Mouse (Mus musculus): Measurements from ENCODE around the gene Mreg. TPM values are rescaled to one million over a fixed set of nuclear protein-coding genes. Genes with fewer than 3 reads are reported as not detected.
A peak's percentile ranks its signal among the peaks of the same experiment; 100 is the strongest.

Mreg gene
- polyA plus RNA-seq, 1 experiment from 2014 or later = 12.4 TPM

- Histone ChIP-seq H3K4me1 (ENCODE audit: control insufficient read depth, insufficient read depth, low read length) (no peaks in the 10 kb centered on the region), H3K36me3 (ENCODE audit: control insufficient read depth, insufficient read depth, low read length) (no peaks in the 10 kb centered on the region), H3K4me2 (ENCODE audit: low read depth, low read length) (no peak overlapping the region), H3K9me3 (replicated peaks; ENCODE audit: control insufficient read depth, low read length) (no peaks in the 10 kb centered on the region), H3K27me3 (ENCODE audit: control insufficient read depth, insufficient read depth, low read length) (no peaks in the 10 kb centered on the region), H3K27ac (ENCODE audit: low read length) (no peak overlapping the region), H3K9ac (ENCODE audit: low read length) (no peak overlapping the region), H3K4me3 (replicated peaks; ENCODE audit: low read length) (no peak overlapping the region)
- ATAC-seq (ENCODE audit: insufficient read depth, low FRiP score) = no peak
- WGBS = 96% methylated on average over 5 of the region's 5 CpGs
These were observed 45.7 kb downstream of the Mreg start for GRCm38 (mm10) chr1:72166468-72166814.

DNA sequence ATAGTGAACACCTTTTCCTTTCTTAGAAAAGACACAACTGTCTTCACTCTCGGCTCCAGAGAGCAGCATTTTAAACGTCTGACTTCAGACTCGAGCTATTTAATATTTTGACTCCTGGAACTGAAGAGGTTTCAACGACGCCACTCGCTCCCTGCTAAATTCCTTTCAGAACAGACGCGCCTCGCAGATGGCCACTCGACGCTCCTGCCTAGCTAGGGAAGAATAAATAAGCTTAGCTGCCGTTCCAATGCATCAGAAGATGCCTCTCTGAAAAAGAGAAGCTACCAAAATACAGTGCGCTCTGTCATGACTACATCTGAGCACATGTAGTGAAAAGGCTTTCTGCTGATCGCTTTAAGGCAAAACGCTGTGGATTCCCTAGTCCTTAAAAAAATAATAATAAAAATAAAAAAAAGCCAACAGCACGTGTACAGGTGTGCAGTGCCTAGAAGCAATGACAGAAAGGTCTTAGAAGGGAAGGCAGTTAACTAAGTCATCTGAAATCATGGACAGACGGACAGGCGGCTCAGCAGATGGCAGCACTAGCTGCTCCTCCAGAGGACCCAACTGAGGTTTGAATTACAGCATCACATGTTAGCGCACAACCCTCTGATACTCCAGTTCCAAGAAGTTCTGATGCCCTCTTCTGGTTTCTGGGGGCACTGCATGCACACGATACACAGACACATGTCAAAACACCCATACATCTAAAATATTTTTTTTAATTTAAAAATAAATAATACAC, 46.2 kb downstream of the Mreg start:
- no peak overlapping the region for H3K27ac ChIP-seq (ENCODE audit: low read length)
- H3K4me1 ChIP-seq (ENCODE audit: control insufficient read depth, insufficient read depth, low read length) = no peaks in the 10 kb centered on the region
- no peaks in the 10 kb centered on the region for H3K9me3 ChIP-seq (replicated peaks; ENCODE audit: control insufficient read depth, low read length)
- H3K36me3 ChIP-seq (ENCODE audit: control insufficient read depth, insufficient read depth, low read length) = no peaks in the 10 kb centered on the region
- no peak overlapping the region for H3K4me2 ChIP-seq (ENCODE audit: low read depth, low read length)
- no peak for ATAC-seq (ENCODE audit: insufficient read depth, low FRiP score)
- no peaks in the 10 kb centered on the region for H3K27me3 ChIP-seq (ENCODE audit: control insufficient read depth, insufficient read depth, low read length)
- H3K9ac ChIP-seq (ENCODE audit: low read length) = no peak overlapping the region
- 69% methylated on average over 20 of the region's 20 CpGs for WGBS
- H3K4me3 ChIP-seq (replicated peaks; ENCODE audit: low read length) = no peak overlapping the region

- 85% methylated on average over 7 of the region's 7 CpGs for WGBS
- no peaks in the 10 kb centered on the region for H3K9me3 ChIP-seq (replicated peaks; ENCODE audit: control insufficient read depth, low read length)
- H3K4me2 ChIP-seq (ENCODE audit: low read depth, low read length) = no peak overlapping the region
- H3K36me3 ChIP-seq (ENCODE audit: control insufficient read depth, insufficient read depth, low read length) = no peaks in the 10 kb centered on the region
- no peak overlapping the region for H3K27ac ChIP-seq (ENCODE audit: low read length)
- no peaks in the 10 kb centered on the region for H3K4me1 ChIP-seq (ENCODE audit: control insufficient read depth, insufficient read depth, low read length)
- no peak overlapping the region for H3K4me3 ChIP-seq (replicated peaks; ENCODE audit: low read length)
- no peaks in the 10 kb centered on the region for H3K27me3 ChIP-seq (ENCODE audit: control insufficient read depth, insufficient read depth, low read length)
- H3K9ac ChIP-seq (ENCODE audit: low read length) = no peak overlapping the region
- ATAC-seq (ENCODE audit: insufficient read depth, low FRiP score) = no peak
These were observed 51.8 kb downstream of the Mreg start for GRCm38 (mm10) chr1:72160321-72160720.

DNA sequence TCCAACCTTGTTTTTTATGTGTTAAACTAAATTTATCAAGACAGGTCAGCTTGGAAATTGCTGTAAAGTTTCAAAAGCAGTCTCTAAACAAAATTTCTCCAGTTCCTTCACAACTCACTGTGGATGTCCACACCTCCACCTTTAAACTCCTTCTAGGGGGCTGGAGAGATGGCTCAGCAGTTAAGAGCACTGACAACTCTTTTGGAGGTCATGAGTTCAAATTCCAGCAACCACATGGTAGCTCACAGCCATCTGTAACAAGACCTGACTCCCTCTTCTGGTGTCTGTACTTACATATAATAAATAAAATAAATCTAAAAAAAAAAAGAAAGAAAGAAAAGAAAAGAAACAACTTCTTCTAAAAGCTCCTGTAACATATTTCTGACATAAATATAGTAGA, 67.1 kb downstream of the Mreg start:
- no peak for ATAC-seq (ENCODE audit: insufficient read depth, low FRiP score)
- Histone ChIP-seq H3K36me3 (ENCODE audit: control insufficient read depth, insufficient read depth, low read length) (no peaks in the 10 kb centered on the region), H3K4me2 (ENCODE audit: low read depth, low read length) (no peak overlapping the region), H3K9ac (ENCODE audit: low read length) (no peak overlapping the region), H3K27me3 (ENCODE audit: control insufficient read depth, insufficient read depth, low read length) (no peaks in the 10 kb centered on the region), H3K9me3 (replicated peaks; ENCODE audit: control insufficient read depth, low read length) (no peaks in the 10 kb centered on the region), H3K4me1 (ENCODE audit: control insufficient read depth, insufficient read depth, low read length) (no peaks in the 10 kb centered on the region), H3K4me3 (replicated peaks; ENCODE audit: low read length) (no peak overlapping the region), H3K27ac (ENCODE audit: low read length) (no peak overlapping the region)

- no peaks in the 10 kb centered on the region for H3K27me3 ChIP-seq (ENCODE audit: control insufficient read depth, insufficient read depth, low read length)
- H3K36me3 ChIP-seq (ENCODE audit: control insufficient read depth, insufficient read depth, low read length) = no peaks in the 10 kb centered on the region
- no peak for ATAC-seq (ENCODE audit: insufficient read depth, low FRiP score)
- no peak overlapping the region for H3K27ac ChIP-seq (ENCODE audit: low read length)
- H3K4me1 ChIP-seq (ENCODE audit: control insufficient read depth, insufficient read depth, low read length) = no peaks in the 10 kb centered on the region
- no peak overlapping the region for H3K4me2 ChIP-seq (ENCODE audit: low read depth, low read length)
- no peaks in the 10 kb centered on the region for H3K9me3 ChIP-seq (replicated peaks; ENCODE audit: control insufficient read depth, low read length)
- H3K9ac ChIP-seq (ENCODE audit: low read length) = no peak overlapping the region
- 81% methylated on average over 4 of the region's 4 CpGs for WGBS
- no peak overlapping the region for H3K4me3 ChIP-seq (replicated peaks; ENCODE audit: low read length)
These were observed 67.7 kb downstream of the Mreg start for GRCm38 (mm10) chr1:72144426-72144825.

DNA sequence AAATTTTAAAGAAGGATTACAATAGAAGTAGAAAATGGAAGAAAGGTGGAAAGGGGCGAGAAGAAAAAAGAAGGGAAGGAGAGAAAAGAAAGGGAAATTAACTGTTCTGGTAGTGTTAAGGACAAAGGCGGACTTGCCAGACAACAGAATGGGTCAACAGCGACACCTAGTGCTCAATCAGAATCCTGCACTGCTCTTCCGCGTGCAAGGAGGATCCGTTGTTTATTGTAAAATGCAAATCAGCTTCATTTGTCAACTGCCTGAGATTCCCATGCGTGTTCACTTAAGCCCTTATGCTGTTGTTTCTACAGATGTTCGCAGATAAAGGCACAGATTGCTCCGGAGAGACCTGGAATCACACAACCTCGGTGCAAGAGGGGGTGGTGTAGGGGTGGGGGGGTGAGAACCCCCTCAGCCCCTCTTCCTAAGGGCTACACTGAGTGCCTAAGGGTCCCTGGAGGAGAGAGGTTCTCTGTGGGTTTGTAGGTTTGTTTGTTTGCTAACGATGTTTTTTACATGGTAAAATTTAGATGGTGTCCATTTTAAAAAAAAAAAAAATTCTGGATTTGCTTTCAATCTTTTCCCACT, 70.1 kb downstream of the Mreg start:
- Histone ChIP-seq H3K27me3 (ENCODE audit: control insufficient read depth, insufficient read depth, low read length) (no peaks in the 10 kb centered on the region), H3K9me3 (replicated peaks; ENCODE audit: control insufficient read depth, low read length) (no peaks in the 10 kb centered on the region), H3K9ac (ENCODE audit: low read length) (peak overlapping the region; percentile 54; the same call in 1 of the 2 replicates), H3K4me3 (replicated peaks; ENCODE audit: low read length) (peak overlapping the region; percentile 25), H3K27ac (ENCODE audit: low read length) (no peak overlapping the region), H3K4me2 (ENCODE audit: low read depth, low read length) (peak overlapping the region; percentile 49), H3K4me1 (ENCODE audit: control insufficient read depth, insufficient read depth, low read length) (no peaks in the 10 kb centered on the region), H3K36me3 (ENCODE audit: control insufficient read depth, insufficient read depth, low read length) (no peaks in the 10 kb centered on the region)
- ATAC-seq (ENCODE audit: insufficient read depth, low FRiP score) = no peak
- WGBS = 3% methylated on average over 11 of the region's 11 CpGs

- H3K4me2 ChIP-seq (ENCODE audit: low read depth, low read length) = no peak overlapping the region
- no peaks in the 10 kb centered on the region for H3K27me3 ChIP-seq (ENCODE audit: control insufficient read depth, insufficient read depth, low read length)
- no peaks in the 10 kb centered on the region for H3K4me1 ChIP-seq (ENCODE audit: control insufficient read depth, insufficient read depth, low read length)
- no peaks in the 10 kb centered on the region for H3K36me3 ChIP-seq (ENCODE audit: control insufficient read depth, insufficient read depth, low read length)
- 88% methylated on average over 10 of the region's 10 CpGs for WGBS
- H3K9me3 ChIP-seq (replicated peaks; ENCODE audit: control insufficient read depth, low read length) = peaks cover 7% of the 10 kb centered on the region; the same call in 1 of the 2 replicates
- no peak for ATAC-seq (ENCODE audit: insufficient read depth, low FRiP score)
- no peak overlapping the region for H3K27ac ChIP-seq (ENCODE audit: low read length)
- H3K9ac ChIP-seq (ENCODE audit: low read length) = no peak overlapping the region
- no peak overlapping the region for H3K4me3 ChIP-seq (replicated peaks; ENCODE audit: low read length)
These were observed 76.0 kb downstream of the Mreg start for GRCm38 (mm10) chr1:72136101-72136500.

DNA sequence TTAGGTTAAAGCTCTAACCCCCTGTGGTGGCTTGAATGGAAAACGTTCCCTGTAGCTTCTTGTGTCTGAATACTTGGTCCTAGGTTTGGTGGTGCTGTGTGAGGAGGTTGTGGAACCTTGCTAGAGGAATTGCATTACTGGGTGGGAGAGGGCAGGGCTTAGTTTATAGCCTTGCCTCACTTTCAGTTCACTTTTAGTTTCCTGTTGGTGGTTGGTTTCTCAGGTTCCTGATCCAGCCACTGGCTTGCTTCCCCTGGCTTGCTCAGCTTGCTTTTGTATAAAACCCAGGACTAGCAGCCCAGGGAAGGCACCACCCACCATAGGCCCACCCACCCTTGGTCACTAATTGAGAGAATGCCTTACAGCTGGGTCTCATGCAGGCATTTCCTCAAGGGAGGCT, 77.6 kb downstream of the Mreg start:
- Histone ChIP-seq H3K9ac (ENCODE audit: low read length) (no peak overlapping the region), H3K36me3 (ENCODE audit: control insufficient read depth, insufficient read depth, low read length) (no peaks in the 10 kb centered on the region), H3K9me3 (replicated peaks; ENCODE audit: control insufficient read depth, low read length) (peaks cover 7% of the 10 kb centered on the region; the same call in 1 of the 2 replicates), H3K27me3 (ENCODE audit: control insufficient read depth, insufficient read depth, low read length) (no peaks in the 10 kb centered on the region), H3K27ac (ENCODE audit: low read length) (no peak overlapping the region), H3K4me1 (ENCODE audit: control insufficient read depth, insufficient read depth, low read length) (no peaks in the 10 kb centered on the region), H3K4me2 (ENCODE audit: low read depth, low read length) (no peak overlapping the region), H3K4me3 (replicated peaks; ENCODE audit: low read length) (no peak overlapping the region)
- 70% methylated on average over 1 of the region's 1 CpGs for WGBS
- ATAC-seq (ENCODE audit: insufficient read depth, low FRiP score) = no peak

DNA sequence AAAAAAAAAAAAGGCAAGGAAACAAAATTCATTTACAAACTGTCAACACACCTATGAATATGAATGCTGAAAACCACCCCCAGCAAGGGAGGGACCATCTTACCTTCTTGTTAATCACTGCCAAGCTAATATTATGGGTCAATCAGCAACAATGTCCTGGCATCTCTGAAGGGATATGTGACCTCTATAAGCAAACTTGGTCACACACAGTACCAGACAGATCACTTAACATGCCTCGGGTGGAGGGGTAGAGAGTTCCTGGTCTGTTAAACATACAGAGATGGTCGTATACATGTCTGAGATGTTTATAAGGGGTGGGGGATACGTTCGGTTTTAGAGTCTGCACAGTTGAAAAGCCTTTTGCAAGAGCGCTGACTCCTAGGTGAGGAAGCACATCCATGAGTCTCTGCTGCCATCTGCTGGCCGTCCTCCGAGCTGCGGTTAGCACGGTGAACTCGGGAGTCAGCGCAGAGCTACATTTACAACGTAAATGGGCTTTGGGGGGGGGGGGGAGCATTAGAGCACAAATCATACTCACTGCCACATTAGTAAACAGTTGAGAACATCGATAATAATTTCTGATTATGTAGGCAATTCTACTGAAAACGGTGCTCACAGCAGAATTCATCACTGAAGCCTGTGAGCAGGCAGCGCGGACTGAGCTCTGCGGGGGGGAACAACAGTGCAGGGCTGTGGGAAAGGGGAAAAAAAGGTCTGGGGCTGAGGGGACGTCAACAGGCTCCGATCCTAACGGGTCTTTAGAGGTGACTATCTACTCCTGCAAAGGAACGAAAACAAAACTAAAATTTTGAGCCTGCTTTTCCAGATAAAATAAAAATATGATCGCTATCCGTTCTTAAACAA, 88.4 kb downstream of the Mreg start:
- H3K27me3 ChIP-seq (ENCODE audit: control insufficient read depth, insufficient read depth, low read length) = no peaks in the 10 kb centered on the region
- H3K4me3 ChIP-seq (replicated peaks; ENCODE audit: low read length) = no peak overlapping the region
- no peak overlapping the region for H3K9ac ChIP-seq (ENCODE audit: low read length)
- H3K36me3 ChIP-seq (ENCODE audit: control insufficient read depth, insufficient read depth, low read length) = no peaks in the 10 kb centered on the region
- 25% methylated on average over 23 of the region's 23 CpGs for WGBS
- no peaks in the 10 kb centered on the region for H3K9me3 ChIP-seq (replicated peaks; ENCODE audit: control insufficient read depth, low read length)
- peak; percentile 53; the same call in 1 of the 2 replicates for ATAC-seq (ENCODE audit: insufficient read depth, low FRiP score)
- H3K4me1 ChIP-seq (ENCODE audit: control insufficient read depth, insufficient read depth, low read length) = no peaks in the 10 kb centered on the region
- no peak overlapping the region for H3K27ac ChIP-seq (ENCODE audit: low read length)
- H3K4me2 ChIP-seq (ENCODE audit: low read depth, low read length) = peak overlapping the region; percentile 30; the same call in 1 of the 2 replicates
